Mouse (Mus musculus) embryo, embryonic 10 days (tissue): ENCODE data around the gene Lsamp.
A peak's percentile ranks its signal among the peaks of the same experiment; 100 is the strongest.
"Not testable (repeated sequence)": the region's sequence is repeated elsewhere in the genome, so short reads cannot be mapped to it uniquely, and the experiment has no call there.

ENCODE experiments used
- DNase-seq: peaks from one replicate; pipeline ENCODE4 v3.0.0-alpha.2; 2015; ENCODE audit warnings: low spot score

The Lsamp gene

GRCm38 (mm10) chr16:40504262-40504960 is 520.2 kb downstream of the Lsamp start:
- DNase-seq, result no peak

GRCm38 (mm10) chr16:40509146-40510030 is 525.2 kb downstream of the Lsamp start:
- no peak for DNase-seq

- DNase-seq, result no peak
These were observed 552.6 kb downstream of the Lsamp start for GRCm38 (mm10) chr16:40536754-40537153.

GRCm38 (mm10) chr16:40549663-40550062 is 565.5 kb downstream of the Lsamp start:
- no peak for DNase-seq

GRCm38 (mm10) chr16:40555608-40556007 is 571.4 kb downstream of the Lsamp start:
- DNase-seq, result no peak

- no peak for DNase-seq
These were observed 573.6 kb downstream of the Lsamp start for GRCm38 (mm10) chr16:40557680-40558249.

- no peak for DNase-seq
These were observed 583.3 kb downstream of the Lsamp start for GRCm38 (mm10) chr16:40567431-40567941.

GRCm38 (mm10) chr16:40572085-40572745 is 588.1 kb downstream of the Lsamp start:
- DNase-seq, result no peak

GRCm38 (mm10) chr16:40582076-40582475 is 597.9 kb downstream of the Lsamp start:
- DNase-seq, result peak; percentile 9

- no peak for DNase-seq
These were observed 609.0 kb downstream of the Lsamp start for GRCm38 (mm10) chr16:40593161-40593560.

- DNase-seq, result peak; percentile 16
These were observed 617.5 kb downstream of the Lsamp start for GRCm38 (mm10) chr16:40601431-40602387.

GRCm38 (mm10) chr16:40607509-40607908 is 623.3 kb downstream of the Lsamp start:
- no peak for DNase-seq

GRCm38 (mm10) chr16:40616697-40617096 is 632.5 kb downstream of the Lsamp start:
- not testable (repeated sequence) for DNase-seq

- DNase-seq, result not testable (repeated sequence)
These were observed 636.9 kb downstream of the Lsamp start for GRCm38 (mm10) chr16:40621086-40621485.

GRCm38 (mm10) chr16:40627159-40627558 is 643.0 kb downstream of the Lsamp start:
- no peak for DNase-seq

- DNase-seq, result no peak
These were observed 655.6 kb downstream of the Lsamp start for GRCm38 (mm10) chr16:40639621-40640371.

- no peak for DNase-seq
These were observed 668.6 kb downstream of the Lsamp start for GRCm38 (mm10) chr16:40652800-40653199.

GRCm38 (mm10) chr16:40653508-40653907 is 669.3 kb downstream of the Lsamp start:
- DNase-seq, result no peak

- no peak for DNase-seq
These were observed 672.2 kb downstream of the Lsamp start for GRCm38 (mm10) chr16:40656347-40656746.

GRCm38 (mm10) chr16:40656871-40657270 is 672.7 kb downstream of the Lsamp start:
- no peak for DNase-seq
